In genomic region chr11:97660734-97661647, GRCm38 (mm10) we compare ENCODE assay signal across 8 mouse cellular contexts. TPM values are rescaled to one million over a fixed set of nuclear protein-coding genes. Genes with fewer than 3 reads are reported as not detected.
DNase-seq lines count a peak whose midpoint lies in the region; ATAC-seq and TF ChIP-seq lines count a peak whose summit lies in the region.

No protein-coding gene starts in this region.

- H3K27me3 ChIP-seq in heart, adult 2 months (ENCODE audit: control insufficient read depth, insufficient read depth, low read length), result no peaks in the 10 kb centered on the region
- no peaks in the 10 kb centered on the region for H3K27me3 ChIP-seq in ES-Bruce4 (ENCODE audit: control insufficient read depth, insufficient read depth, low read length, poor library complexity, severe bottlenecking)
- H3K27me3 ChIP-seq in hindbrain, embryonic 12.5 days, result peaks cover 19% of the 10 kb centered on the region
- peaks cover 12% of the 10 kb centered on the region for H3K27me3 ChIP-seq in midbrain, embryonic 11.5 days (ENCODE audit: control insufficient read depth, insufficient read depth, low read length)

- H3K36me3 ChIP-seq in heart, adult 2 months (ENCODE audit: control insufficient read depth, insufficient read depth, low read length), result no peaks in the 10 kb centered on the region
- no peaks in the 10 kb centered on the region for H3K36me3 ChIP-seq in ES-Bruce4 (ENCODE audit: control insufficient read depth, insufficient read depth, low read length, poor library complexity, severe bottlenecking)
- H3K36me3 ChIP-seq in hindbrain, embryonic 12.5 days, result peaks cover 8% of the 10 kb centered on the region
- peaks cover 5% of the 10 kb centered on the region; the same call in 1 of the 2 replicates for H3K36me3 ChIP-seq in midbrain, embryonic 11.5 days (ENCODE audit: control insufficient read depth, insufficient read depth, low read length)

- H3K4me1 ChIP-seq in heart, adult 2 months (ENCODE audit: control insufficient read depth, insufficient read depth, low read length), result peaks cover 12% of the 10 kb centered on the region
- H3K4me1 ChIP-seq in ES-Bruce4 (ENCODE audit: control insufficient read depth, insufficient read depth, low read length), result peaks cover 6% of the 10 kb centered on the region
- peaks cover 36% of the 10 kb centered on the region for H3K4me1 ChIP-seq in hindbrain, embryonic 12.5 days
- peaks cover 39% of the 10 kb centered on the region for H3K4me1 ChIP-seq in midbrain, embryonic 11.5 days (ENCODE audit: control insufficient read depth, insufficient read depth, low read length)

- H3K4me2 ChIP-seq in hindbrain, embryonic 12.5 days (replicated peaks), result peak overlapping the region; percentile 83
- peak overlapping the region; percentile 70 for H3K4me2 ChIP-seq in midbrain, embryonic 11.5 days

- TF ChIP-seq CTCF in heart, adult 2 months (IDR thresholded peaks at IDR 0.05), result no peak
- TF ChIP-seq CTCF in ES-Bruce4 (IDR thresholded peaks at IDR 0.05; ENCODE audit: low read depth, low read length), result no peak

- peak overlapping the region; percentile 62 for H3K9ac ChIP-seq in heart, adult 2 months (ENCODE audit: low read depth, low read length)
- peak overlapping the region; percentile 97 for H3K9ac ChIP-seq in ES-Bruce4 (ENCODE audit: low read depth, poor library complexity, severe bottlenecking)
- H3K9ac ChIP-seq in hindbrain, embryonic 12.5 days, result 0 out of 2 replicates have a peak overlapping the region, but pooled peaks have one; percentile 15
- H3K9ac ChIP-seq in midbrain, embryonic 11.5 days (ENCODE audit: low read length), result peak overlapping the region; percentile 54

- WGBS in heart, adult 2 months, result 13% methylated on average over 27 of the region's 27 CpGs
- 2% methylated on average over 27 of the region's 27 CpGs for WGBS in hindbrain, embryonic 12.5 days
- 2% methylated on average over 27 of the region's 27 CpGs for WGBS in midbrain, embryonic 11.5 days

- ATAC-seq in hindbrain, embryonic 12.5 days (ENCODE audit: low FRiP score), result no peak
- no peak for ATAC-seq in midbrain, embryonic 11.5 days (ENCODE audit: low FRiP score)

- H3K79me2 ChIP-seq in heart, adult 2 months (replicated peaks; ENCODE audit: control insufficient read depth, insufficient read depth, low read length), result no peaks in the 10 kb centered on the region; the same call in 1 of the 2 replicates

- H3K27ac ChIP-seq in heart, adult 2 months, result peak overlapping the region; percentile 87
- H3K27ac ChIP-seq in ES-Bruce4 (ENCODE audit: insufficient read depth, low read length), result peak overlapping the region; percentile 98
- H3K27ac ChIP-seq in hindbrain, embryonic 12.5 days, result no peak overlapping the region
- no peak overlapping the region; the same call in 1 of the 2 replicates for H3K27ac ChIP-seq in midbrain, embryonic 11.5 days (ENCODE audit: low read depth, low read length)

- peak in 1 of 2 experiments; percentile 51 for DNase-seq in heart, adult 2 months
- no peak for DNase-seq in heart, adult 8-10 months (ENCODE audit: low spot score)
- DNase-seq in midbrain, embryonic 11.5 days (ENCODE audit: low spot score, missing footprints), result peak; percentile 93
- no peak for DNase-seq in cerebellum, postnatal 14 days
- DNase-seq in layer of hippocampus, adult 11-12 months (ENCODE audit: low spot score), result no peak
- DNase-seq in adipocyte (ENCODE audit: low spot score), result no peak

- peak overlapping the region; percentile 74 for H3K4me3 ChIP-seq in heart, adult 2 months
- peak overlapping the region; percentile 75 for H3K4me3 ChIP-seq in ES-Bruce4 (ENCODE audit: low read depth, low read length)
- H3K4me3 ChIP-seq in hindbrain, embryonic 12.5 days, result peak overlapping the region; percentile 79
- peak overlapping the region; percentile 63 for H3K4me3 ChIP-seq in midbrain, embryonic 11.5 days (ENCODE audit: low read depth, low read length)

- TF ChIP-seq EP300 in heart, adult 2 months (IDR thresholded peaks at IDR 0.05; ENCODE audit: insufficient read depth, low read depth, low read length), result no peak
- TF ChIP-seq EP300 in ES-Bruce4 (IDR thresholded peaks at IDR 0.05; ENCODE audit: insufficient read depth, low read depth, low read length), result no peak

- intact Hi-C loops in heart, adult 2 months (cut with DNase I), result loop anchor here (2.0 kb wide), 1 partner anchor 38 kb away; no protein-coding TSS in a partner anchor

- no peaks in the 10 kb centered on the region for H3K9me3 ChIP-seq in ES-Bruce4 (replicated peaks; ENCODE audit: control insufficient read depth, insufficient read depth, low read length, poor library complexity, severe bottlenecking)
- no peaks in the 10 kb centered on the region for H3K9me3 ChIP-seq in hindbrain, embryonic 12.5 days (replicated peaks)
- H3K9me3 ChIP-seq in midbrain, embryonic 11.5 days (ENCODE audit: control insufficient read depth, low read length), result no peaks in the 10 kb centered on the region

- no peak for TF ChIP-seq POLR2A in heart, adult 2 months (IDR thresholded peaks at IDR 0.05; ENCODE audit: insufficient read depth, low read depth, low read length)
- no peak for TF ChIP-seq POLR2A in ES-Bruce4 (IDR thresholded peaks at IDR 0.05; ENCODE audit: insufficient read depth, low read length)

RNA-seq across cellular contexts. Expression of gene Mllt6, which starts 2.2 kb away (rescaled TPM):
- 10 to 100 TPM; 67.1 to 72.5 TPM for total RNA-seq in heart, adult 2 months (2021)
- 37.9 and 46.2 TPM in 2 replicates for polyA plus RNA-seq in heart, adult 2 months (2012; rRNA removed)
- total RNA-seq in heart, adult 8-10 months (2022), result 10 to 100 TPM; 68.8 to 84.0 (median 69.8) TPM
- polyA plus RNA-seq in ES-Bruce4 (2011; ENCODE audit: insufficient read depth, insufficient read length, low read depth, missing spikeins), result 23.7 and 25.2 TPM in 2 replicates
- 2.9 and 3.5 TPM in 2 replicates for polyA plus RNA-seq in hindbrain, embryonic 12.5 days (2016; fragmentation: Nextera tagmentation; extraction: Ambion mirVana)
- polyA plus RNA-seq in midbrain, embryonic 11.5 days (2014; fragmentation: Nextera tagmentation; extraction: Ambion mirVana), result 3.5 and 4.3 TPM in 2 replicates

RNA-seq across cellular contexts. Expression of gene Cisd3, which starts 24.6 kb away (rescaled TPM):
- 100 to 1,000 TPM; 130 to 137 TPM for total RNA-seq in heart, adult 2 months (2021)
- 82.7 and 106 TPM in 2 replicates for polyA plus RNA-seq in heart, adult 2 months (2012; rRNA removed)
- total RNA-seq in heart, adult 8-10 months (2022), result 100 to 1,000 TPM; 133 to 158 (median 141) TPM
- polyA plus RNA-seq in ES-Bruce4 (2011; ENCODE audit: insufficient read depth, insufficient read length, low read depth, missing spikeins), result 62.3 and 77.2 TPM in 2 replicates
- polyA plus RNA-seq in hindbrain, embryonic 12.5 days (2016; fragmentation: Nextera tagmentation; extraction: Ambion mirVana), result 14.7 and 17.1 TPM in 2 replicates
- polyA plus RNA-seq in midbrain, embryonic 11.5 days (2014; fragmentation: Nextera tagmentation; extraction: Ambion mirVana), result 13.4 and 19.0 TPM in 2 replicates

RNA-seq across cellular contexts. Expression of gene Epop, which starts 31.5 kb away (rescaled TPM):
- total RNA-seq in heart, adult 2 months (2021), result 1 to 10 TPM; 1.4 to 2.6 TPM
- 0.44 and 0.61 TPM in 2 replicates for polyA plus RNA-seq in heart, adult 2 months (2012; rRNA removed)
- 1 to 10 TPM in 3 of 4 experiments, under 1 TPM in 1; 0.92 to 1.7 (median 1.2) TPM for total RNA-seq in heart, adult 8-10 months (2022)
- 39.3 and 44.1 TPM in 2 replicates for polyA plus RNA-seq in ES-Bruce4 (2011; ENCODE audit: insufficient read depth, insufficient read length, low read depth, missing spikeins)
- 11.2 and 11.7 TPM in 2 replicates for polyA plus RNA-seq in hindbrain, embryonic 12.5 days (2016; fragmentation: Nextera tagmentation; extraction: Ambion mirVana)
- 7.0 and 12.0 TPM in 2 replicates for polyA plus RNA-seq in midbrain, embryonic 11.5 days (2014; fragmentation: Nextera tagmentation; extraction: Ambion mirVana)

RNA-seq across cellular contexts. Expression of gene Pcgf2, which starts 39.3 kb away (rescaled TPM):
- 1 to 10 TPM; 4.1 to 5.6 TPM for total RNA-seq in heart, adult 2 months (2021)
- polyA plus RNA-seq in heart, adult 2 months (2012; rRNA removed), result 9.5 and 17.8 TPM in 2 replicates
- 1 to 10 TPM; 4.6 to 6.3 (median 5.3) TPM for total RNA-seq in heart, adult 8-10 months (2022)
- polyA plus RNA-seq in ES-Bruce4 (2011; ENCODE audit: insufficient read depth, insufficient read length, low read depth, missing spikeins), result 74.6 and 84.0 TPM in 2 replicates
- 23.3 and 24.7 TPM in 2 replicates for polyA plus RNA-seq in hindbrain, embryonic 12.5 days (2016; fragmentation: Nextera tagmentation; extraction: Ambion mirVana)
- 13.4 and 16.1 TPM in 2 replicates for polyA plus RNA-seq in midbrain, embryonic 11.5 days (2014; fragmentation: Nextera tagmentation; extraction: Ambion mirVana)

RNA-seq across cellular contexts. Expression of gene Psmb3, which starts 42.2 kb away (rescaled TPM):
- 100 to 1,000 TPM; 135 to 139 TPM for total RNA-seq in heart, adult 2 months (2021)
- 273 and 314 TPM in 2 replicates for polyA plus RNA-seq in heart, adult 2 months (2012; rRNA removed)
- 100 to 1,000 TPM; 145 to 154 (median 150) TPM for total RNA-seq in heart, adult 8-10 months (2022)
- 296 and 332 TPM in 2 replicates for polyA plus RNA-seq in ES-Bruce4 (2011; ENCODE audit: insufficient read depth, insufficient read length, low read depth, missing spikeins)
- polyA plus RNA-seq in hindbrain, embryonic 12.5 days (2016; fragmentation: Nextera tagmentation; extraction: Ambion mirVana), result 375 and 438 TPM in 2 replicates
- 477 and 517 TPM in 2 replicates for polyA plus RNA-seq in midbrain, embryonic 11.5 days (2014; fragmentation: Nextera tagmentation; extraction: Ambion mirVana)

Comparison
In these comparisons a context has a peak if more than half of its experiments do, and no peak if none do; other contexts are left out.
1. H3K27ac ChIP-seq: peak in heart, adult 2 months (single experiment) and ES-Bruce4 (single experiment); none in hindbrain, embryonic 12.5 days (single experiment) and midbrain, embryonic 11.5 days (single experiment).
2. H3K9ac ChIP-seq: peak in every context shown above with its lines; median percentile 97 in ES-Bruce4; 62 in heart, adult 2 months; 54 in midbrain, embryonic 11.5 days; 15 in hindbrain, embryonic 12.5 days.
3. Peak in every context shown above with its lines, with median percentiles within 50 percentile points of each other: H3K4me3 ChIP-seq.